Mouse (Mus musculus): ENCODE measurements at regions not wholly inside any gene's neighbourhood (a gene's known extent, or its start where the extent isn't known, plus 50 kb on each side); places are given as distances from the start of the nearest gene placed in this dataset.

- no peaks in the 10 kb centered on the region for H3K36me3 ChIP-seq (ENCODE audit: control insufficient read depth, insufficient read depth, low read length)
- 55% methylated on average over 3 of the region's 3 CpGs for WGBS
- no peaks in the 10 kb centered on the region for H3K79me2 ChIP-seq (ENCODE audit: control insufficient read depth, insufficient read depth, low read length)
- H3K4me3 ChIP-seq (ENCODE audit: insufficient read depth, low read depth, low read length), result no peak overlapping the region
- H3K27me3 ChIP-seq (ENCODE audit: control insufficient read depth, insufficient read depth, low read length), result no peaks in the 10 kb centered on the region
- no peak overlapping the region for H3K27ac ChIP-seq (replicated peaks; ENCODE audit: insufficient read depth, low read depth, low read length)
- no peak for DNase-seq (ENCODE audit: extremely low read depth, low read depth, low spot score)
- no peaks in the 10 kb centered on the region for H3K4me1 ChIP-seq (ENCODE audit: control insufficient read depth, insufficient read depth, low read length)
- TF ChIP-seq POLR2A (IDR thresholded peaks at IDR 0.05; ENCODE audit: extremely low read depth, insufficient read depth, low read length) (no peak), CTCF (IDR thresholded peaks at IDR 0.05; ENCODE audit: low read depth, low read length) (no peak)
- no peak overlapping the region for H3K9ac ChIP-seq (ENCODE audit: low read depth, low read length)
Measured at GRCm38 (mm10) chr8:116096666-116097065, 389.1 kb upstream of the Maf start.

GRCm38 (mm10) chr8:116083156-116083555 is 375.6 kb upstream of the Maf start:
- TF ChIP-seq CTCF (IDR thresholded peaks at IDR 0.05; ENCODE audit: low read depth, low read length) (no peak), POLR2A (IDR thresholded peaks at IDR 0.05; ENCODE audit: extremely low read depth, insufficient read depth, low read length) (no peak)
- DNase-seq (ENCODE audit: extremely low read depth, low read depth, low spot score), result no peak
- H3K27me3 ChIP-seq (ENCODE audit: control insufficient read depth, insufficient read depth, low read length), result no peaks in the 10 kb centered on the region
- H3K27ac ChIP-seq (replicated peaks; ENCODE audit: insufficient read depth, low read depth, low read length), result no peak overlapping the region
- 98% methylated on average over 2 of the region's 2 CpGs for WGBS
- H3K36me3 ChIP-seq (ENCODE audit: control insufficient read depth, insufficient read depth, low read length), result no peaks in the 10 kb centered on the region
- H3K4me1 ChIP-seq (ENCODE audit: control insufficient read depth, insufficient read depth, low read length), result no peaks in the 10 kb centered on the region
- no peaks in the 10 kb centered on the region for H3K79me2 ChIP-seq (ENCODE audit: control insufficient read depth, insufficient read depth, low read length)
- H3K9ac ChIP-seq (ENCODE audit: low read depth, low read length), result no peak overlapping the region
- no peak overlapping the region for H3K4me3 ChIP-seq (ENCODE audit: insufficient read depth, low read depth, low read length)

GRCm38 (mm10) chr8:116078849-116079407 is 371.3 kb upstream of the Maf start:
- Histone ChIP-seq H3K27ac (replicated peaks; ENCODE audit: insufficient read depth, low read depth, low read length) (no peak overlapping the region), H3K27me3 (ENCODE audit: control insufficient read depth, insufficient read depth, low read length) (no peaks in the 10 kb centered on the region), H3K9ac (ENCODE audit: low read depth, low read length) (no peak overlapping the region), H3K4me3 (ENCODE audit: insufficient read depth, low read depth, low read length) (no peak overlapping the region), H3K36me3 (ENCODE audit: control insufficient read depth, insufficient read depth, low read length) (no peaks in the 10 kb centered on the region), H3K4me1 (ENCODE audit: control insufficient read depth, insufficient read depth, low read length) (no peaks in the 10 kb centered on the region), H3K79me2 (ENCODE audit: control insufficient read depth, insufficient read depth, low read length) (no peaks in the 10 kb centered on the region)
- WGBS, result 64% methylated on average over 5 of the region's 5 CpGs
- DNase-seq (ENCODE audit: extremely low read depth, low read depth, low spot score), result no peak
- TF ChIP-seq POLR2A (IDR thresholded peaks at IDR 0.05; ENCODE audit: extremely low read depth, insufficient read depth, low read length) (no peak), CTCF (IDR thresholded peaks at IDR 0.05; ENCODE audit: low read depth, low read length) (no peak)

- Histone ChIP-seq H3K79me2 (ENCODE audit: control insufficient read depth, insufficient read depth, low read length) (no peaks in the 10 kb centered on the region), H3K9ac (ENCODE audit: low read depth, low read length) (no peak overlapping the region), H3K4me1 (ENCODE audit: control insufficient read depth, insufficient read depth, low read length) (no peaks in the 10 kb centered on the region), H3K27ac (replicated peaks; ENCODE audit: insufficient read depth, low read depth, low read length) (no peak overlapping the region), H3K36me3 (ENCODE audit: control insufficient read depth, insufficient read depth, low read length) (no peaks in the 10 kb centered on the region), H3K4me3 (ENCODE audit: insufficient read depth, low read depth, low read length) (no peak overlapping the region), H3K27me3 (ENCODE audit: control insufficient read depth, insufficient read depth, low read length) (no peaks in the 10 kb centered on the region)
- no peak for TF ChIP-seq POLR2A (IDR thresholded peaks at IDR 0.05; ENCODE audit: extremely low read depth, insufficient read depth, low read length)
- no peak for TF ChIP-seq CTCF (IDR thresholded peaks at IDR 0.05; ENCODE audit: low read depth, low read length)
- no peak for DNase-seq (ENCODE audit: extremely low read depth, low read depth, low spot score)
- 92% methylated on average over 7 of the region's 7 CpGs for WGBS
Measured at GRCm38 (mm10) chr8:116071497-116071896, 363.9 kb upstream of the Maf start.

GRCm38 (mm10) chr8:116069538-116069937 is 361.9 kb upstream of the Maf start:
- 76% methylated on average over 3 of the region's 3 CpGs for WGBS
- no peak for TF ChIP-seq CTCF (IDR thresholded peaks at IDR 0.05; ENCODE audit: low read depth, low read length)
- TF ChIP-seq POLR2A (IDR thresholded peaks at IDR 0.05; ENCODE audit: extremely low read depth, insufficient read depth, low read length), result no peak
- H3K4me1 ChIP-seq (ENCODE audit: control insufficient read depth, insufficient read depth, low read length), result no peaks in the 10 kb centered on the region
- no peak overlapping the region for H3K4me3 ChIP-seq (ENCODE audit: insufficient read depth, low read depth, low read length)
- no peaks in the 10 kb centered on the region for H3K79me2 ChIP-seq (ENCODE audit: control insufficient read depth, insufficient read depth, low read length)
- no peak for DNase-seq (ENCODE audit: extremely low read depth, low read depth, low spot score)
- H3K9ac ChIP-seq (ENCODE audit: low read depth, low read length), result no peak overlapping the region
- H3K36me3 ChIP-seq (ENCODE audit: control insufficient read depth, insufficient read depth, low read length), result no peaks in the 10 kb centered on the region
- H3K27ac ChIP-seq (replicated peaks; ENCODE audit: insufficient read depth, low read depth, low read length), result no peak overlapping the region
- no peaks in the 10 kb centered on the region for H3K27me3 ChIP-seq (ENCODE audit: control insufficient read depth, insufficient read depth, low read length)

- 95% methylated on average over 5 of the region's 5 CpGs for WGBS
- DNase-seq (ENCODE audit: extremely low read depth, low read depth, low spot score), result no peak
- Histone ChIP-seq H3K27ac (replicated peaks; ENCODE audit: insufficient read depth, low read depth, low read length) (no peak overlapping the region), H3K36me3 (ENCODE audit: control insufficient read depth, insufficient read depth, low read length) (no peaks in the 10 kb centered on the region), H3K4me3 (ENCODE audit: insufficient read depth, low read depth, low read length) (no peak overlapping the region), H3K9ac (ENCODE audit: low read depth, low read length) (no peak overlapping the region), H3K4me1 (ENCODE audit: control insufficient read depth, insufficient read depth, low read length) (no peaks in the 10 kb centered on the region), H3K79me2 (ENCODE audit: control insufficient read depth, insufficient read depth, low read length) (no peaks in the 10 kb centered on the region), H3K27me3 (ENCODE audit: control insufficient read depth, insufficient read depth, low read length) (no peaks in the 10 kb centered on the region)
- no peak for TF ChIP-seq CTCF (IDR thresholded peaks at IDR 0.05; ENCODE audit: low read depth, low read length)
- no peak for TF ChIP-seq POLR2A (IDR thresholded peaks at IDR 0.05; ENCODE audit: extremely low read depth, insufficient read depth, low read length)
Measured at GRCm38 (mm10) chr8:116067978-116068375, 360.4 kb upstream of the Maf start.

Measured in liver, adult 2 months (tissue).